Mouse (Mus musculus): ENCODE data around the gene Lyar.

Lyar gene

GRCm38 (mm10) chr5:38256551-38256950 lies 36.3 kb downstream of the Lyar start:
- DNase-seq = no peak

- no peak for DNase-seq
Measured at GRCm38 (mm10) chr5:38258034-38258772, 37.9 kb downstream of the Lyar start.

- DNase-seq = no peak
Measured at GRCm38 (mm10) chr5:38258773-38259146, 38.5 kb downstream of the Lyar start.

GRCm38 (mm10) chr5:38259455-38260106 lies 39.3 kb downstream of the Lyar start:
- no peak for DNase-seq

GRCm38 (mm10) chr5:38260107-38260682 lies 39.9 kb downstream of the Lyar start, which contains the start of gene Tmem128:
Gene Tmem128, plus strand, starts transcription at chr5:38260185.
- peak; percentile 82 to 85 for DNase-seq

- DNase-seq = no peak
Measured at GRCm38 (mm10) chr5:38270942-38271341, 50.7 kb downstream of the Lyar start.

GRCm38 (mm10) chr5:38273831-38274230 lies 53.6 kb downstream of the Lyar start:
- DNase-seq = no peak

- DNase-seq = no peak
Measured at GRCm38 (mm10) chr5:38275771-38276170, 55.5 kb downstream of the Lyar start, which contains the start of gene Otop1. Gene Otop1, plus strand, starts transcription at chr5:38275972.

- DNase-seq = no peak
Measured at GRCm38 (mm10) chr5:38276451-38276850, 56.2 kb downstream of the Lyar start.

- no peak for DNase-seq
Measured at GRCm38 (mm10) chr5:38277098-38277866, 57.0 kb downstream of the Lyar start.

- no peak for DNase-seq
Measured at GRCm38 (mm10) chr5:38277936-38278600, 57.8 kb downstream of the Lyar start.

- DNase-seq = no peak
Measured at GRCm38 (mm10) chr5:38280075-38280474, 59.8 kb downstream of the Lyar start.
